Mouse (Mus musculus) forebrain, embryonic 16.5 days (tissue): ENCODE data around the gene Pramel5. TPM values are rescaled to one million over a fixed set of nuclear protein-coding genes. Genes with fewer than 3 reads are reported as not detected.
"Not testable (repeated sequence)": the region's sequence is repeated elsewhere in the genome, so short reads cannot be mapped to it uniquely, and the experiment has no call there.

Experiments used
- ATAC-seq: fragments of 200-750 bp; cut with Nextera tagmentation; 2 replicates; pipeline ENCODE4 v1.8.0; 2017; ENCODE audit warnings: mild to moderate bottlenecking, moderate library complexity
- H3K27ac ChIP-seq: fragments of 300-500 bp; sonication (generic); 2 replicates; pipeline ENCODE4 v1.5.1; 2014; ENCODE audit warnings: low read length, control low read depth
- H3K27me3 ChIP-seq: fragments of 300-500 bp; sonication (generic); replicated peaks from 2 replicates; pipeline ENCODE4 v1.6.1; 2014; ENCODE audit warnings: low read length; ENCODE audit not compliant: control insufficient read depth, insufficient read depth
- H3K36me3 ChIP-seq: fragments of 300-500 bp; sonication (generic); 2 replicates; pipeline ENCODE4 v1.6.1; 2014; ENCODE audit not compliant: control insufficient read depth, insufficient read depth
- H3K4me1 ChIP-seq: fragments of 300-500 bp; sonication (generic); replicated peaks from 2 replicates; pipeline ENCODE4 v1.6.1; 2014; ENCODE audit warnings: low read length; ENCODE audit not compliant: control insufficient read depth, insufficient read depth
- H3K4me2 ChIP-seq: fragments of 300-500 bp; sonication (generic); 2 replicates; pipeline ENCODE4 v1.6.1; 2014; ENCODE audit warnings: mild to moderate bottlenecking, low read length, control low read depth
- H3K4me3 ChIP-seq: fragments of 300-500 bp; sonication (generic); replicated peaks from 2 replicates; pipeline ENCODE4 v1.5.1; 2014; ENCODE audit warnings: mild to moderate bottlenecking, low read length, control low read depth
- H3K9ac ChIP-seq: fragments of 300-500 bp; sonication (generic); replicated peaks from 2 replicates; pipeline ENCODE4 v1.6.1; 2014; ENCODE audit warnings: low read depth, low read length, control low read depth
- H3K9me3 ChIP-seq: fragments of 300-500 bp; sonication (generic); 2 replicates; pipeline ENCODE4 v1.6.1; 2016; ENCODE audit warnings: low read length; ENCODE audit not compliant: control insufficient read depth
- WGBS: fragments of 180-500 bp; shearing (Covaris S2); extraction: QIAGEN DNeasy Blood & Tissue Kit; methylation state at CpG from one replicate; pipeline ENCODE4 v1.1.7; 2014; 5-methylcytosine and 5-hydroxymethylcytosine counted together
- polyA plus RNA-seq: library from polyadenylated mRNA; unstranded; fragments of >200 nt; fragmentation: Nextera tagmentation; extraction: Ambion mirVana; gene quantifications from 2 replicates; pipeline ENCODE4 v1.2.1, GENCODE M21; 2015

Gene Pramel5
- not detected in 2 replicates for polyA plus RNA-seq

DNA sequence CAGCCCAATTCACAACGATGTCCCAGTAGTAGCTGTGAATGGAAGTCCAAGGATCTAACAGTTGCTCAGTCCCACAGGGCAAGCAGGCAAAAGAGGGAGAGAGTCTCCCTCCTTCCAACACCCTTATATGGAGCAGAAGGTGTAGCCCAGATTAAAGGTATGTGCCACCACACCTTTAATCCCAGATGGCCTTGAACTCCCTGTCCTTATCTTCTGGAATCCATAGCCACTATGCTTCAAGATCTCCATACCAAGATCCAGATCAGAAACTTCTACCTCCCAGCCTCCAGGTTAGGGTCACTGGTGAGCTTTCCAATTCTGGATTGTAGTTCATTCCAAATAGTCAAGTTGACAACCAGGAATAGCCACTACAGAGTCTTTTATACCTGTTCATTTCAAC lies at the start of gene Pramel5:
TSS of gene Pramel5 (minus strand) at position 101 of the 400 bp plus-strand sequence.
- not testable (repeated sequence) for H3K4me2 ChIP-seq, H3K27ac ChIP-seq, H3K27me3 ChIP-seq, H3K9ac ChIP-seq, H3K36me3 ChIP-seq, H3K4me3 ChIP-seq, H3K9me3 ChIP-seq, ATAC-seq, H3K4me1 ChIP-seq
- WGBS = 88% methylated on average over 1 of the region's 1 CpGs

DNA sequence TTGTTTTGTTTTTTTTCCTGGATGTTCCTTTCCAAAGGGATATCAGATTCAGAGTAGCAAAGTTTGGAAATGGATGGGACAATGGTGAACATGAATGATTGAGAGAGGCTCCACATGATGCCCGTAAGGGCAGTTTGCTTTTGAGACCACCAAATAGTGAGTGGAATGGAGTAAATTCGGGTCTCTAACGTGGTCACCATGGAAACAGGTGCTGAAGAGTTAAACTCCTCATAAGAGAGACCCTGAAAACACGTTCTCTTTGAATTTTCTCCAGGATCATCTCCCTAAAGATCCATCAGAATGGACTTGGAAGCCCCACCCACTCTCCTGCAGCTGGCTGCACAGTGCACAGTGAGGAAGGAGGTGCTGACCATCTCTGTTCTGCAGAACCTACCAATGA lies 49.7 kb upstream of the Pramel5 start, which contains the start of gene Gm13128:
TSS of gene Gm13128 (plus strand) at position 301 of the 400 bp plus-strand sequence.
- not testable (repeated sequence) for ATAC-seq, H3K4me1 ChIP-seq, H3K4me2 ChIP-seq, H3K27me3 ChIP-seq, H3K9me3 ChIP-seq, H3K9ac ChIP-seq, H3K36me3 ChIP-seq, H3K27ac ChIP-seq, H3K4me3 ChIP-seq
- WGBS = 57% methylated on average over 4 of the region's 4 CpGs

DNA sequence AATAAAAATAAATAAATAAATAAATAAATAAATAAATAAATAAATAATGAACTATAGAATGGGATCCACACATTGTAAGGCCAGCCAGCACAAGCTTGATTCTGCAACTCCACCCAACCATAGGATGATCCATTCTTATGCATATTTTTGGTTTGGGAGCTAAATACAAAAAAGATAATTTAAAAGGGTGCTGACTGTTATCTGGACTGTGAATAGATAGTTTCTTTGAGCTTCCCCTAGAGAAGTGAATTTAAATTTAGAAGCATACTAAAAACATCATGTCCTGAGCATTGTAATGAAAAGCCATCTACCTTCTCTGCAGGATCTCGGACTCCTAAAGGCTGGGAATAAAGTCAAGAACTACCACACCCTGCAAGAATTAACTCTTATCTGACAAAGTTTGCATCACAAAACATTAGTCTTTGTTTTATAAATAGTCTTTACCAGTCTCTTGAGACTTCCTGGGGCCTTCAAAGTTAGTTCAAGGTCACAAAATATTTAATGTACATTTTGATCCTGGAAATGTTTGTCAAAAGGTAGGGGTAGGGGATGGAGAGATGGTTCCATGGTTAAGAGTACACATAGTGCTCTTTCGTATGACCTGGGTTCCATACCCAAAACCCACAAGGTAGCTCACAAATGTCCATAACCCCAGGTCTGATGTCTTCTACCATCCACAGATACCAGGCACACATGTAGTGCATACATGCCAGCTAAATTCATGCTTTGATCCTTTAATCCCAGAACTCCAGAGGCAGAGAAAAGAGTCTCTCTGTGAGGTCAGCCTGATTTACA lies 32.6 kb upstream of the Pramel5 start:
- 69% methylated on average over 2 of the region's 2 CpGs for WGBS
- H3K4me1 ChIP-seq, H3K27ac ChIP-seq, H3K4me2 ChIP-seq, H3K9ac ChIP-seq, H3K4me3 ChIP-seq, H3K36me3 ChIP-seq, H3K9me3 ChIP-seq, H3K27me3 ChIP-seq, ATAC-seq: not testable (repeated sequence)

DNA sequence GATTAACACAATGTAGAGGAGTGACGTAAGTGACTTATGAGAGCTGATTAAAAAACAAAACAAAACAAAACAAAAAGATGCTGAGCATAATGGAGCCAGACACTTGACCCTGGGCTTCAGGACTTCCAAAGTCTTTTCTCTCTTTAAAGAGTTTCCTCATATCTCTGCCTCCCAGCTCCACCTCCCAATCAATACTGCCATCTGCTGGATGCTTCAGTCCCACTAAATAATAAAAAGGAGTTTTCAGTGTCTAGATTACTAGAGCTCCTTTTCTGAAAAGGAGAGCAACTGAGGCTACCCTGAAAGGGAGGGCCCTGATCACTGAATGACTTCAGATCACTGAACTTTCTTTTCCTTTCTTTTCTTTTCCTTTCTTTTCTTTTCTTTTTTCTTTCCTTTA lies 19.1 kb upstream of the Pramel5 start:
- H3K9ac ChIP-seq, H3K27ac ChIP-seq, H3K27me3 ChIP-seq, H3K4me3 ChIP-seq, H3K4me2 ChIP-seq, H3K9me3 ChIP-seq, H3K36me3 ChIP-seq, ATAC-seq, H3K4me1 ChIP-seq: not testable (repeated sequence)
- 50% methylated on average over 1 of the region's 1 CpGs for WGBS

DNA sequence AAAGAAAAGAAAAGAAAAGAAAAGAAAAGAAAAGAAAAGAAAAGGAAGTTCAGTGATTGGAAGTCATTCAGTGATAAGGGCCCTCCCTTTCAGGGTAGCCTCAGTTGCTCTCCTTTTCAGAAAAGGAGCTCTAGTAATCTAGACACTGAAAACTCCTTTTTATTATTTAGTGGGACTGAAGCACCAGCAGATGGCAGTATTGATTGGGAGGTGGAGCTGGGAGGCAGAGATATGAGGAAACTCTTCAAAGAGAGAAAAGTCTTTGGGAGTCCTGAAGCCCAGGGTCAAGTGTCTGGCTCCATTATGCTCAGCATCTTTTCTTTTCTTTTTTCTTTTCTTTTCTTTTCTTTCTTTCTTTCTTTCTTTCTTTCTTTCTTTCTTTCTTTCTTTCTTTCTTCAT lies 25.5 kb downstream of the Pramel5 start:
- not testable (repeated sequence) for H3K27me3 ChIP-seq, ATAC-seq, H3K9me3 ChIP-seq

More for the DNA sequence above, 25.5 kb downstream of the Pramel5 start:
- not testable (repeated sequence) for H3K4me2 ChIP-seq, H3K36me3 ChIP-seq, H3K4me3 ChIP-seq, H3K27ac ChIP-seq, H3K4me1 ChIP-seq, H3K9ac ChIP-seq

Other genes starting within 250 kb of the Pramel5 start
- not detected in 2 replicates for gene Pramel4, start 221.4 kb downstream of the Pramel5 start, polyA plus RNA-seq
- gene Gm13102, start 174.0 kb downstream of the Pramel5 start, polyA plus RNA-seq = not detected in 2 replicates
- gene Oog3, start 117.8 kb downstream of the Pramel5 start, polyA plus RNA-seq = not detected in 2 replicates
- gene Oog2, start 89.8 kb downstream of the Pramel5 start, polyA plus RNA-seq = not detected in 2 replicates
- gene C87977, start 67.2 kb downstream of the Pramel5 start, polyA plus RNA-seq = not detected in 2 replicates
- not detected in 2 replicates for gene Gm13128, start 49.8 kb upstream of the Pramel5 start, polyA plus RNA-seq
- not detected in 2 replicates for gene Gm13119, start 77.5 kb upstream of the Pramel5 start, polyA plus RNA-seq
- gene Pramef20, start 97.4 kb upstream of the Pramel5 start, polyA plus RNA-seq = not detected in 2 replicates
- not detected in 2 replicates for gene Pramef12, start 128.0 kb upstream of the Pramel5 start, polyA plus RNA-seq
- gene 1700012P22Rik, start 158.3 kb upstream of the Pramel5 start, polyA plus RNA-seq = not detected in 2 replicates
- gene Gm9944, start 172.8 kb upstream of the Pramel5 start, polyA plus RNA-seq = not detected in 2 replicates
- not detected in 2 replicates for gene Aadacl3, start 183.3 kb upstream of the Pramel5 start, polyA plus RNA-seq
- gene 9430007A20Rik, start 239.3 kb upstream of the Pramel5 start, polyA plus RNA-seq = not detected in 2 replicates